In genomic region chr2:155742211-155742610, GRCm38 (mm10) we compare ENCODE assay signal across 21 mouse cellular contexts. TPM values are rescaled to one million over a fixed set of nuclear protein-coding genes. Genes with fewer than 3 reads are reported as not detected.
DNase-seq lines count a peak whose midpoint lies in the region; ATAC-seq and TF ChIP-seq lines count a peak whose summit lies in the region.
"Had no signal": no experiment of that assay in that cellular context is flagged by ENCODE, and none has a peak within 500 bp of the region (broad histone marks: within the 10 kb centered on the region; RNA-seq: fewer than 3 reads in every experiment).

No protein-coding gene starts in this region.

- no peaks in the 10 kb centered on the region for H3K36me3 ChIP-seq in lung, embryonic 16.5 days (ENCODE audit: control insufficient read depth, insufficient read depth, low read length)
- H3K36me3 ChIP-seq in heart, postnatal 0 days (replicated peaks; ENCODE audit: control insufficient read depth, insufficient read depth, low read length): no peaks in the 10 kb centered on the region
- no peaks in the 10 kb centered on the region for H3K36me3 ChIP-seq in forebrain, embryonic 16.5 days (ENCODE audit: control insufficient read depth, insufficient read depth)
- H3K36me3 ChIP-seq in forebrain, embryonic 14.5 days (ENCODE audit: control insufficient read depth, insufficient read depth, low read length): no peaks in the 10 kb centered on the region
- H3K36me3 ChIP-seq: liver, embryonic 13.5 days; midbrain, embryonic 13.5 days; neural tube, embryonic 12.5 days had no signal

- H3K4me3 ChIP-seq in lung, embryonic 16.5 days (ENCODE audit: low read length): no peak overlapping the region
- H3K4me3 ChIP-seq in heart, postnatal 0 days (ENCODE audit: low read depth, low read length): no peak overlapping the region
- no peak overlapping the region for H3K4me3 ChIP-seq in forebrain, embryonic 16.5 days (replicated peaks; ENCODE audit: low read length)
- no peak overlapping the region for H3K4me3 ChIP-seq in forebrain, embryonic 14.5 days (ENCODE audit: low read depth, low read length)
- H3K4me3 ChIP-seq: erythroblast, embryonic 14.5 days; liver, embryonic 13.5 days; midbrain, embryonic 13.5 days; neural tube, embryonic 12.5 days had no signal

- ATAC-seq in lung, embryonic 16.5 days (ENCODE audit: low read depth): peak; percentile 87
- ATAC-seq in heart, postnatal 0 days (ENCODE audit: insufficient read depth, low read depth): peak; percentile 81
- ATAC-seq in forebrain, embryonic 16.5 days: no peak
- ATAC-seq in forebrain, embryonic 14.5 days: no peak
- ATAC-seq: midbrain, embryonic 13.5 days had no signal

- no peak for TF ChIP-seq CTCF in heart, postnatal 0 days (IDR thresholded peaks at IDR 0.05; ENCODE audit: low read depth)

- H3K9ac ChIP-seq in lung, embryonic 16.5 days (ENCODE audit: low read length): no peak overlapping the region
- H3K9ac ChIP-seq in heart, postnatal 0 days (replicated peaks; ENCODE audit: low read depth, low read length): no peak overlapping the region
- H3K9ac ChIP-seq in forebrain, embryonic 16.5 days (replicated peaks; ENCODE audit: low read depth, low read length): no peak overlapping the region
- H3K9ac ChIP-seq in forebrain, embryonic 14.5 days (ENCODE audit: low read length): no peak overlapping the region
- H3K9ac ChIP-seq: hindbrain, embryonic 14.5 days; liver, embryonic 13.5 days; midbrain, embryonic 13.5 days; neural tube, embryonic 12.5 days had no signal

- H3K4me2 ChIP-seq in lung, embryonic 16.5 days (ENCODE audit: low read depth, low read length): no peak overlapping the region
- H3K4me2 ChIP-seq in heart, postnatal 0 days (ENCODE audit: low read depth, low read length): no peak overlapping the region
- H3K4me2 ChIP-seq in forebrain, embryonic 16.5 days (ENCODE audit: low read length): no peak overlapping the region
- H3K4me2 ChIP-seq in forebrain, embryonic 14.5 days (ENCODE audit: low read length): no peak overlapping the region
- H3K4me2 ChIP-seq: hindbrain, embryonic 14.5 days; liver, embryonic 13.5 days; midbrain, embryonic 13.5 days; neural tube, embryonic 12.5 days had no signal

- no peaks in the 10 kb centered on the region for H3K27me3 ChIP-seq in lung, embryonic 16.5 days (ENCODE audit: control insufficient read depth, insufficient read depth, low read depth, low read length)
- no peaks in the 10 kb centered on the region for H3K27me3 ChIP-seq in heart, postnatal 0 days (ENCODE audit: control insufficient read depth, insufficient read depth, low read length)
- no peaks in the 10 kb centered on the region for H3K27me3 ChIP-seq in forebrain, embryonic 16.5 days (replicated peaks; ENCODE audit: control insufficient read depth, insufficient read depth, low read length)
- no peaks in the 10 kb centered on the region for H3K27me3 ChIP-seq in forebrain, embryonic 14.5 days (replicated peaks; ENCODE audit: control insufficient read depth, insufficient read depth, low read length)
- H3K27me3 ChIP-seq: midbrain, embryonic 13.5 days; neural tube, embryonic 12.5 days had no signal

- DNase-seq in cerebellum, postnatal 14 days: peak; percentile 19 to 24
- no peak for DNase-seq in cerebellum, adult 8-10 months
- DNase-seq in lung, postnatal 36 days: no peak
- DNase-seq in heart, postnatal 0 days (ENCODE audit: low spot score): no peak
- DNase-seq in Muller cell, postnatal 12 days (ENCODE audit: inconsistent ontology term): no peak
- no peak for DNase-seq in forebrain, embryonic 14.5 days (ENCODE audit: low spot score)
- DNase-seq: B cell, adult 2 months; embryo, embryonic 11 days had no signal

- WGBS in lung, embryonic 16.5 days: 40% methylated on average over 11 of the region's 11 CpGs
- WGBS in heart, postnatal 0 days: 24% methylated on average over 11 of the region's 11 CpGs
- WGBS in forebrain, embryonic 16.5 days: 87% methylated on average over 11 of the region's 11 CpGs
- WGBS in forebrain, embryonic 14.5 days: 88% methylated on average over 11 of the region's 11 CpGs

- H3K27ac ChIP-seq in lung, embryonic 16.5 days (ENCODE audit: low read length): peak overlapping the region; percentile 84
- 0 out of 2 replicates have a peak overlapping the region, but pooled peaks have one; percentile 12 for H3K27ac ChIP-seq in heart, postnatal 0 days (ENCODE audit: low read depth)
- no peak overlapping the region for H3K27ac ChIP-seq in forebrain, embryonic 16.5 days (ENCODE audit: low read length)
- H3K27ac ChIP-seq in forebrain, embryonic 14.5 days (ENCODE audit: low read depth, low read length): no peak overlapping the region
- H3K27ac ChIP-seq: hindbrain, embryonic 14.5 days; liver, embryonic 13.5 days; midbrain, embryonic 13.5 days; neural tube, embryonic 12.5 days had no signal

- TF ChIP-seq EP300 in heart, postnatal 0 days (IDR thresholded peaks at IDR 0.05; ENCODE audit: low read depth): no peak

- peaks cover 6% of the 10 kb centered on the region; the same call in 1 of the 2 replicates for H3K4me1 ChIP-seq in lung, embryonic 16.5 days (replicated peaks; ENCODE audit: control insufficient read depth, insufficient read depth, low read length)
- H3K4me1 ChIP-seq in heart, postnatal 0 days (ENCODE audit: control insufficient read depth, insufficient read depth): peaks cover 16% of the 10 kb centered on the region
- peaks cover 4% of the 10 kb centered on the region; the same call in 1 of the 2 replicates for H3K4me1 ChIP-seq in forebrain, embryonic 16.5 days (replicated peaks; ENCODE audit: control insufficient read depth, insufficient read depth, low read length)
- no peaks in the 10 kb centered on the region for H3K4me1 ChIP-seq in forebrain, embryonic 14.5 days (ENCODE audit: control insufficient read depth, insufficient read depth, low read length)
- H3K4me1 ChIP-seq: midbrain, embryonic 13.5 days; neural tube, embryonic 12.5 days had no signal

- H3K9me3 ChIP-seq in lung, embryonic 16.5 days (ENCODE audit: control insufficient read depth, low read length): no peaks in the 10 kb centered on the region
- no peaks in the 10 kb centered on the region for H3K9me3 ChIP-seq in heart, postnatal 0 days (replicated peaks; ENCODE audit: control insufficient read depth, low read length)
- H3K9me3 ChIP-seq in forebrain, embryonic 16.5 days (ENCODE audit: control insufficient read depth, low read length): no peaks in the 10 kb centered on the region
- H3K9me3 ChIP-seq in forebrain, embryonic 14.5 days (replicated peaks; ENCODE audit: control insufficient read depth, low read length): no peaks in the 10 kb centered on the region
- H3K9me3 ChIP-seq: liver, embryonic 13.5 days; midbrain, embryonic 13.5 days; neural tube, embryonic 12.5 days had no signal

RNA-seq across cellular contexts. Expression of gene Gm17581, which starts 6.5 kb away (rescaled TPM):
- not detected in 2 replicates for polyA plus RNA-seq in lung, embryonic 16.5 days (2015; fragmentation: Nextera tagmentation; extraction: Ambion mirVana)
- not detected in 2 replicates for total RNA-seq in heart, postnatal 0 days (2014; rRNA removed; ENCODE audit: low replicate concordance)
- polyA plus RNA-seq in heart, postnatal 0 days (2015; fragmentation: Nextera tagmentation; extraction: Ambion mirVana): not detected in 2 replicates
- not detected in 2 replicates for polyA plus RNA-seq in forebrain, embryonic 16.5 days (2015; fragmentation: Nextera tagmentation; extraction: Ambion mirVana)
- polyA plus RNA-seq in forebrain, embryonic 14.5 days (2014; fragmentation: Nextera tagmentation; extraction: Ambion mirVana): not detected in 2 replicates
- total RNA-seq: adrenal gland, postnatal 25 days; gastrocnemius, adult 8-10 months; left cerebral cortex, postnatal 10 days had no signal
- polyA plus RNA-seq: erythroblast, embryonic 14.5 days; hindbrain, embryonic 14.5 days; large intestine, adult 2 months; liver, embryonic 13.5 days; midbrain, embryonic 13.5 days; neural tube, embryonic 12.5 days; spleen, adult 2 months; thymus, postnatal 0 days had no signal

RNA-seq across cellular contexts. Expression of gene Procr, which starts 8.7 kb away (rescaled TPM):
- 16.3 and 16.8 TPM in 2 replicates for polyA plus RNA-seq in lung, embryonic 16.5 days (2015; fragmentation: Nextera tagmentation; extraction: Ambion mirVana)
- 3.4 and 9.3 TPM in 2 replicates for total RNA-seq in heart, postnatal 0 days (2014; rRNA removed; ENCODE audit: low replicate concordance)
- polyA plus RNA-seq in heart, postnatal 0 days (2015; fragmentation: Nextera tagmentation; extraction: Ambion mirVana): 4.0 and 4.7 TPM in 2 replicates
- 1.8 and 2.9 TPM in 2 replicates for polyA plus RNA-seq in forebrain, embryonic 16.5 days (2015; fragmentation: Nextera tagmentation; extraction: Ambion mirVana)
- 2.2 and 4.3 TPM in 2 replicates for polyA plus RNA-seq in forebrain, embryonic 14.5 days (2014; fragmentation: Nextera tagmentation; extraction: Ambion mirVana)

RNA-seq across cellular contexts. Expression of gene Edem2, which starts 12.9 kb away (rescaled TPM):
- polyA plus RNA-seq in lung, embryonic 16.5 days (2015; fragmentation: Nextera tagmentation; extraction: Ambion mirVana): 47.0 and 49.0 TPM in 2 replicates
- 9.7 and 18.4 TPM in 2 replicates for total RNA-seq in heart, postnatal 0 days (2014; rRNA removed; ENCODE audit: low replicate concordance)
- 14.8 and 18.1 TPM in 2 replicates for polyA plus RNA-seq in heart, postnatal 0 days (2015; fragmentation: Nextera tagmentation; extraction: Ambion mirVana)
- polyA plus RNA-seq in forebrain, embryonic 16.5 days (2015; fragmentation: Nextera tagmentation; extraction: Ambion mirVana): 46.8 and 52.3 TPM in 2 replicates
- 39.9 TPM in 2 replicates for polyA plus RNA-seq in forebrain, embryonic 14.5 days (2014; fragmentation: Nextera tagmentation; extraction: Ambion mirVana)

RNA-seq across cellular contexts. Expression of gene Mmp24, which starts 32.9 kb away (rescaled TPM):
- polyA plus RNA-seq in lung, embryonic 16.5 days (2015; fragmentation: Nextera tagmentation; extraction: Ambion mirVana): 0.06 and 0.09 TPM in 2 replicates
- total RNA-seq in heart, postnatal 0 days (2014; rRNA removed; ENCODE audit: low replicate concordance): 0.04 and 0.38 TPM in 2 replicates
- polyA plus RNA-seq in heart, postnatal 0 days (2015; fragmentation: Nextera tagmentation; extraction: Ambion mirVana): 0.03 and 0.04 TPM in 2 replicates
- polyA plus RNA-seq in forebrain, embryonic 16.5 days (2015; fragmentation: Nextera tagmentation; extraction: Ambion mirVana): 12.8 and 13.9 TPM in 2 replicates
- 11.7 and 13.1 TPM in 2 replicates for polyA plus RNA-seq in forebrain, embryonic 14.5 days (2014; fragmentation: Nextera tagmentation; extraction: Ambion mirVana)
- total RNA-seq: gastrocnemius, adult 8-10 months had no signal
- polyA plus RNA-seq: liver, embryonic 13.5 days; spleen, adult 2 months had no signal

RNA-seq across cellular contexts. Expression of gene Trpc4ap, which starts 50.0 kb away (rescaled TPM):
- polyA plus RNA-seq in lung, embryonic 16.5 days (2015; fragmentation: Nextera tagmentation; extraction: Ambion mirVana): 119 and 123 TPM in 2 replicates
- 83.8 and 84.8 TPM in 2 replicates for total RNA-seq in heart, postnatal 0 days (2014; rRNA removed; ENCODE audit: low replicate concordance)
- polyA plus RNA-seq in heart, postnatal 0 days (2015; fragmentation: Nextera tagmentation; extraction: Ambion mirVana): 67.0 and 70.5 TPM in 2 replicates
- polyA plus RNA-seq in forebrain, embryonic 16.5 days (2015; fragmentation: Nextera tagmentation; extraction: Ambion mirVana): 179 and 180 TPM in 2 replicates
- polyA plus RNA-seq in forebrain, embryonic 14.5 days (2014; fragmentation: Nextera tagmentation; extraction: Ambion mirVana): 153 and 181 TPM in 2 replicates

Comparison
In these comparisons a context has a peak if more than half of its experiments do, and no peak if none do; other contexts are left out.
1. DNase-seq: peak in cerebellum, postnatal 14 days (2 of 2); none in cerebellum, adult 8-10 months (single experiment), lung, postnatal 36 days (single experiment), heart, postnatal 0 days (single experiment), Muller cell, postnatal 12 days (single experiment) and forebrain, embryonic 14.5 days (single experiment).
2. ATAC-seq: peak in lung, embryonic 16.5 days (single experiment) and heart, postnatal 0 days (single experiment); none in forebrain, embryonic 16.5 days (single experiment) and forebrain, embryonic 14.5 days (single experiment).
3. H3K27ac ChIP-seq: peak in lung, embryonic 16.5 days (single experiment) and heart, postnatal 0 days (single experiment); none in forebrain, embryonic 16.5 days (single experiment) and forebrain, embryonic 14.5 days (single experiment).